In the genomic region with DNA sequence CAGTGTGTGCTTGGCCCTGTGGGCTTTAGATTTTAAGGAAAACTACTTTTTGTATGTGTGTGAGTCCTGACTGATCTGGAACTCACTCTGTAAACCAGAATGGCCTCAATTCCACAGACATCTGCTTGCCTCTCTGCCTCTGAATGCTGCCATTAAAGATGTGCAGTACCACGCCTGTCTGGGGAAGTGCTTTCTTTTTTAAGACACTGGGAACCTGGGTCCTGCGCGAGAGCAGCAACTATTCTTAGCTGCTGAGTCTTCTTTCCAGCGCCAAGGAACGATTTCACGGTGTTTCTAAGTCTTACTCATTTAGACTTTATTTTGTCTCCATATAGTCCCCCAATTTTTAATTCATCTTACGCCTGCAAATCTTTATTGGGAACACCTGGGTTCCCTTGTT, we compare ENCODE assay signal across 27 mouse cellular contexts. TPM values are rescaled to one million over a fixed set of nuclear protein-coding genes. Genes with fewer than 3 reads are reported as not detected.
DNase-seq lines count a peak whose midpoint lies in the region; ATAC-seq and TF ChIP-seq lines count a peak whose summit lies in the region.
"Had no signal": no experiment of that assay in that cellular context is flagged by ENCODE, and none has a peak within 500 bp of the region (broad histone marks: within the 10 kb centered on the region; RNA-seq: fewer than 3 reads in every experiment).

No protein-coding gene starts in this region.

- ATAC-seq in hindbrain, embryonic 13.5 days (ENCODE audit: low FRiP score), result no peak
- ATAC-seq: activated CD4-positive, CD25-positive, alpha-beta regulatory T cell, adult 4 months; forebrain, embryonic 14.5 days; inflammation-experienced regulatory T-cells, adult 6 months; Patski had no signal

- H3K27me3 ChIP-seq in hindbrain, embryonic 13.5 days, result no peaks in the 10 kb centered on the region
- H3K27me3 ChIP-seq in hindbrain, embryonic 10.5 days (ENCODE audit: insufficient read depth, poor library complexity, severe bottlenecking), result no peaks in the 10 kb centered on the region
- H3K27me3 ChIP-seq: CH12.LX; embryonic facial prominence, embryonic 15.5 days; heart, embryonic 15.5 days; Patski had no signal

- H3K9ac ChIP-seq in hindbrain, embryonic 13.5 days, result no peak overlapping the region
- H3K9ac ChIP-seq: embryonic facial prominence, embryonic 15.5 days; heart, embryonic 15.5 days had no signal

- WGBS in hindbrain, embryonic 13.5 days, result 89% methylated on average over 7 of the region's 7 CpGs
- 86% methylated on average over 7 of the region's 7 CpGs for WGBS in hindbrain, embryonic 10.5 days

- H3K27ac ChIP-seq in hindbrain, embryonic 13.5 days, result 0 out of 2 replicates have a peak overlapping the region, but pooled peaks have one; percentile 15
- H3K27ac ChIP-seq in hindbrain, embryonic 10.5 days, result no peak overlapping the region
- peak overlapping the region; percentile 45 for H3K27ac ChIP-seq in left cerebral cortex, adult 2 months
- 0 out of 2 replicates have a peak overlapping the region, but pooled peaks have one; percentile 15 for H3K27ac ChIP-seq in cortical plate, adult 2 months (ENCODE audit: insufficient read depth, low read length)
- H3K27ac ChIP-seq: embryonic facial prominence, embryonic 15.5 days; forebrain, embryonic 10.5 days; heart, embryonic 10.5 days; heart, embryonic 15.5 days had no signal

- no peak for TF ChIP-seq POLR2A in cortical plate, adult 2 months (IDR thresholded peaks at IDR 0.05; ENCODE audit: extremely low read depth, insufficient read depth, low read length)

- H3K36me3 ChIP-seq in hindbrain, embryonic 13.5 days, result peaks cover 97% of the 10 kb centered on the region
- peaks cover 100% of the 10 kb centered on the region for H3K36me3 ChIP-seq in hindbrain, embryonic 10.5 days

- H3K4me3 ChIP-seq in hindbrain, embryonic 13.5 days, result no peak overlapping the region
- H3K4me3 ChIP-seq in hindbrain, embryonic 10.5 days, result no peak overlapping the region
- no peak overlapping the region for H3K4me3 ChIP-seq in left cerebral cortex, adult 2 months
- no peak overlapping the region for H3K4me3 ChIP-seq in cortical plate, adult 2 months (ENCODE audit: insufficient read depth, low read length)
- H3K4me3 ChIP-seq: embryonic facial prominence, embryonic 15.5 days; erythroblast, embryonic 14.5 days; forebrain, embryonic 10.5 days; heart, embryonic 10.5 days; heart, embryonic 15.5 days had no signal

- H3K4me2 ChIP-seq in hindbrain, embryonic 13.5 days, result no peak overlapping the region
- H3K4me2 ChIP-seq: embryonic facial prominence, embryonic 15.5 days; heart, embryonic 15.5 days had no signal

- no peak for TF ChIP-seq CTCF in left cerebral cortex, adult 2 months (IDR thresholded peaks at IDR 0.05)
- TF ChIP-seq CTCF in cortical plate, adult 2 months (IDR thresholded peaks at IDR 0.05; ENCODE audit: extremely low read depth, insufficient read depth, low read length), result no peak

- DNase-seq in hindbrain, embryonic 10.5 days (ENCODE audit: low spot score), result no peak
- no peak for DNase-seq in left cerebral cortex, adult 2 months (ENCODE audit: extremely low spot score in 1 of 2, low spot score in 2 of 2)
- no peak for DNase-seq in left cerebral cortex, adult 18-20 months (ENCODE audit: low spot score in 2 of 2)
- peak; percentile 80 for DNase-seq in telencephalon, adult 2 months (ENCODE audit: low read depth, low spot score)
- DNase-seq in spleen, adult 18-20 months, result no peak
- DNase-seq: adrenal gland, postnatal 14 days; cerebellum, adult 18-20 months; cerebellum, adult 9-11 months; cerebellum, postnatal 36 days; gastrocnemius, postnatal 10 days; heart, adult 18-20 months had no signal

- H3K9me3 ChIP-seq in hindbrain, embryonic 13.5 days, result no peaks in the 10 kb centered on the region
- H3K9me3 ChIP-seq in hindbrain, embryonic 10.5 days, result no peaks in the 10 kb centered on the region
- H3K9me3 ChIP-seq: embryonic facial prominence, embryonic 15.5 days; forebrain, embryonic 10.5 days; heart, embryonic 10.5 days; heart, embryonic 15.5 days had no signal

- intact Hi-C loops in left cerebral cortex, adult 2 months (cut with DNase I), result no loop called here

- H3K4me1 ChIP-seq in hindbrain, embryonic 13.5 days (replicated peaks), result peaks cover 11% of the 10 kb centered on the region; the same call in 1 of the 2 replicates
- H3K4me1 ChIP-seq in hindbrain, embryonic 10.5 days (replicated peaks), result no peaks in the 10 kb centered on the region
- peaks cover 12% of the 10 kb centered on the region for H3K4me1 ChIP-seq in cortical plate, adult 2 months (ENCODE audit: control insufficient read depth, insufficient read depth, low read length)
- H3K4me1 ChIP-seq: embryonic facial prominence, embryonic 15.5 days; forebrain, embryonic 10.5 days; heart, embryonic 10.5 days; heart, embryonic 15.5 days had no signal

RNA-seq across cellular contexts. Expression of a gene that starts 22.7 kb away (rescaled TPM):
- polyA plus RNA-seq in hindbrain, embryonic 13.5 days (2015; fragmentation: Nextera tagmentation; extraction: Ambion mirVana), result 0.17 and 0.26 TPM in 2 replicates
- not detected in 2 replicates for polyA plus RNA-seq in hindbrain, embryonic 10.5 days (2016; fragmentation: Nextera tagmentation; extraction: Ambion mirVana)
- 10 to 100 TPM; 13.3 to 17.8 TPM for total RNA-seq in left cerebral cortex, adult 2 months (2021)
- 10 to 100 TPM; 13.2 to 14.8 TPM for total RNA-seq in left cerebral cortex, adult 18-20 months (2021)
- polyA plus RNA-seq in cortical plate, adult 2 months (2012; rRNA removed), result 16.6 and 17.2 TPM in 2 replicates
- total RNA-seq: CH12.LX had no signal
- polyA plus RNA-seq: activated CD4-positive, CD25-positive, alpha-beta regulatory T cell, adult 4 months; embryonic facial prominence, embryonic 11.5 days; forebrain, embryonic 10.5 days; forebrain, embryonic 14.5 days; inflammation-experienced regulatory T-cells, adult 6 months had no signal

RNA-seq across cellular contexts. Expression of a gene that starts 26.2 kb away (rescaled TPM):
- 35.2 and 35.8 TPM in 2 replicates for polyA plus RNA-seq in hindbrain, embryonic 13.5 days (2015; fragmentation: Nextera tagmentation; extraction: Ambion mirVana)
- 41.1 and 43.3 TPM in 2 replicates for polyA plus RNA-seq in hindbrain, embryonic 10.5 days (2016; fragmentation: Nextera tagmentation; extraction: Ambion mirVana)
- 10 to 100 TPM; 35.1 to 46.5 TPM for total RNA-seq in left cerebral cortex, adult 2 months (2021)
- total RNA-seq in left cerebral cortex, adult 18-20 months (2021), result 10 to 100 TPM; 35.4 to 37.7 TPM
- 27.0 and 29.0 TPM in 2 replicates for polyA plus RNA-seq in cortical plate, adult 2 months (2012; rRNA removed)

RNA-seq across cellular contexts. Expression of a gene that starts 29.1 kb away (rescaled TPM):
- 0.06 and 0.10 TPM in 2 replicates for polyA plus RNA-seq in hindbrain, embryonic 13.5 days (2015; fragmentation: Nextera tagmentation; extraction: Ambion mirVana)
- polyA plus RNA-seq in hindbrain, embryonic 10.5 days (2016; fragmentation: Nextera tagmentation; extraction: Ambion mirVana), result not detected in 2 replicates
- total RNA-seq in left cerebral cortex, adult 2 months (2021), result not detected
- total RNA-seq in left cerebral cortex, adult 18-20 months (2021), result not detected
- 0.04 and 0.09 TPM in 2 replicates for polyA plus RNA-seq in cortical plate, adult 2 months (2012; rRNA removed)
- total RNA-seq: adrenal gland, postnatal 14 days; CH12.LX; gastrocnemius, postnatal 10 days; gastrocnemius, postnatal 4 days; heart, adult 18-20 months; heart, postnatal 25 days had no signal
- polyA plus RNA-seq: activated CD4-positive, CD25-positive, alpha-beta regulatory T cell, adult 4 months; embryonic facial prominence, embryonic 11.5 days; erythroblast, embryonic 14.5 days; forebrain, embryonic 10.5 days; heart, embryonic 10.5 days; hindbrain, embryonic 11.5 days; inflammation-experienced regulatory T-cells, adult 6 months; Patski had no signal

Comparison
In these comparisons a context has a peak if more than half of its experiments do, and no peak if none do; other contexts are left out.
1. RNA of a gene that starts 22.7 kb away (polyA plus RNA-seq): 16.6 to 17.2 TPM in cortical plate, adult 2 months; 0.17 to 0.26 TPM in hindbrain, embryonic 13.5 days and not detected in hindbrain, embryonic 10.5 days; every median in the first group is over 10 times any median in the second.